Mouse (Mus musculus): Measurements from ENCODE around the gene 2610301B20Rik. TPM values are rescaled to one million over a fixed set of nuclear protein-coding genes. Genes with fewer than 3 reads are reported as not detected.
"Not testable (repeated sequence)": the region's sequence is repeated elsewhere in the genome, so short reads cannot be mapped to it uniquely, and the experiment has no call there.

The 2610301B20Rik gene
- total and polyA plus RNA-seq, 2 experiments from 2014 or later: 28.6 to 37.0 TPM

DNA sequence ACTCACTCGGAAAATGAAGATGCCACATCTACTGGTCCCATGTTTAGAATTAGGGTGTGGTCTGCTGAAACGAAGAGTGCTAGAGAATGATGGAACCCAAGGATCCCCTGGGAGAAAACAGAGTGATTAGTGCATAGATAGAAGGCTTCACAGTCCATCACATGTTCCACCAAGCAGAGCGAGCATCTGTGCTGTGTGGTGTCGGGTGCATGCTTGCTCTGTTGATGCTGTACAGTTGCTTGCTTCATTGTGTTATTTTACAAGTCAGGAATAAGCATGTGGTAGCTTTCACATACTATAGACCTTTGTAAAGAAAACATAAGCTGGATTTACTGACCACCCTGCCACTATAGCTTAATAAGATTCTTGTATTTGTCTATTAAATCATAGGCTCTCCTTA is 22.0 kb downstream of the 2610301B20Rik start:
- Histone ChIP-seq H3K27ac (ENCODE audit: low read depth, low read length) (no peak overlapping the region), H3K4me2 (ENCODE audit: low read depth, low read length, poor library complexity, severe bottlenecking) (no peak overlapping the region), H3K4me3 (ENCODE audit: low read depth, low read length) (no peak overlapping the region), H3K27me3 (ENCODE audit: insufficient read depth, low read length) (no peaks in the 10 kb centered on the region), H3K4me1 (ENCODE audit: insufficient read depth, low read length) (no peaks in the 10 kb centered on the region), H3K9ac (replicated peaks; ENCODE audit: low read length, poor library complexity, severe bottlenecking) (no peak overlapping the region), H3K36me3 (ENCODE audit: insufficient read depth, low read length) (peaks cover 11% of the 10 kb centered on the region; the same call in 1 of the 2 replicates), H3K9me3 (ENCODE audit: low read length) (no peaks in the 10 kb centered on the region)
- DNase-seq (ENCODE audit: low spot score) (no peak), ATAC-seq (ENCODE audit: low FRiP score) (no peak)
- TF ChIP-seq CTCF (IDR thresholded peaks at IDR 0.05): no peak
- 87% methylated on average over 4 of the region's 4 CpGs for WGBS

DNA sequence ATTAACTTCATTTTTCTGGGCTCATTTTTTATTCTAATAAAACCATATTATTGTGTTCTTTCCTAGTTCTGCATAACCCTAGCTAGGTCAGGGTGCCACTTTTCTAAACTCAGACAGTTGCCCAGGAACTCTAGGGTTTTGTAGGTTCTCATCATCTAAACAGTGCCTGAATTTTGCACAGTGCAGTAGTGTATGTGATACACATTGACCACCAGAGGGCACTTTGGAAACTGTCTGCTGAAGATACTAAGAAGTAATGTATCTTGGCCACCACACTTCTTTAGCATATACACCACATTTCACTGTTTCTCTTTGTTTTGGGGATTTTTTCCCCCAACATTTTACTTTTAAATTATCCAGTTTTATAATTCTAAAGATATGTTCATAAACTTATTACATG is 22.6 kb downstream of the 2610301B20Rik start:
- H3K4me1 ChIP-seq (ENCODE audit: insufficient read depth, low read length): no peaks in the 10 kb centered on the region
- no peaks in the 10 kb centered on the region for H3K9me3 ChIP-seq (ENCODE audit: low read length)
- H3K4me2 ChIP-seq (ENCODE audit: low read depth, low read length, poor library complexity, severe bottlenecking): no peak overlapping the region
- no peak overlapping the region for H3K9ac ChIP-seq (replicated peaks; ENCODE audit: low read length, poor library complexity, severe bottlenecking)
- H3K27ac ChIP-seq (ENCODE audit: low read depth, low read length): no peak overlapping the region
- DNase-seq (ENCODE audit: low spot score): peak; percentile 90
- ATAC-seq (ENCODE audit: low FRiP score): peak; percentile 73; the same call in 1 of the 2 replicates
- no peaks in the 10 kb centered on the region for H3K27me3 ChIP-seq (ENCODE audit: insufficient read depth, low read length)
- H3K36me3 ChIP-seq (ENCODE audit: insufficient read depth, low read length): peaks cover 11% of the 10 kb centered on the region; the same call in 1 of the 2 replicates
- no peak overlapping the region for H3K4me3 ChIP-seq (ENCODE audit: low read depth, low read length)
- TF ChIP-seq CTCF (IDR thresholded peaks at IDR 0.05): peak; percentile 86

DNA sequence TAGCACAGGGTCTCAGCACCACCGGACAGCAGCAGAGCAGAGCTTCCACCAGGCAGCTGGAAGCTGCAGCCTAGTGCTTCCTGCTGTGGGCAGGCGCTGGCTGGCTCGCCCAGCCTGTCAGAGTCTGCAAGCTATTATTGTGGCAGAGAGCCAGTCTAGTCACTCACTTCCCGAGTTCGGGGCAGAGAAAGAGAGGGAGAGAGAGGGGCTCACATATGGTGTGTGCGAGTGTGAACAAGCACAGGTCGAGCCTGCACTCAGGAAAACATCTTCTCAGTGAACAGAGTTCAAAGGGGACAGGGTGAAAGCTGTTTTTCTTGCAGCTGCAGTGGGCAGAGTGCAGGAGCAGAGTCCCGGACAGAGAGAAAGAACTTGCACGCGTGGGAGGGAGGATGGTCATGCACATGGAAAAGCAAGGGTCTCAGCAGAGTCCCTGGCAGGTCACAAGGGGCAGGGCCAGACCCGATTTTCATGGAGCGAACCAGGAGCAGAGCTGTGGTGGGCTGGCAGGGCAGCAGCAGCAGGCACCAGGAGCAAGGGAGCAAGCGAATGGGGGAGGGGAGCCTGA is 31.0 kb downstream of the 2610301B20Rik start:
- no peaks in the 10 kb centered on the region for H3K9me3 ChIP-seq (ENCODE audit: low read length)
- no peak for TF ChIP-seq CTCF (IDR thresholded peaks at IDR 0.05)
- DNase-seq (ENCODE audit: low spot score) (peak; percentile 32), ATAC-seq (ENCODE audit: low FRiP score) (no peak)
- no peak overlapping the region for H3K27ac ChIP-seq (ENCODE audit: low read depth, low read length)
- 7% methylated on average over 13 of the region's 13 CpGs for WGBS
- H3K9ac ChIP-seq (replicated peaks; ENCODE audit: low read length, poor library complexity, severe bottlenecking): no peak overlapping the region
- no peak overlapping the region for H3K4me2 ChIP-seq (ENCODE audit: low read depth, low read length, poor library complexity, severe bottlenecking)
- H3K36me3 ChIP-seq (ENCODE audit: insufficient read depth, low read length): no peaks in the 10 kb centered on the region
- no peaks in the 10 kb centered on the region for H3K4me1 ChIP-seq (ENCODE audit: insufficient read depth, low read length)
- no peak overlapping the region for H3K4me3 ChIP-seq (ENCODE audit: low read depth, low read length)
- no peaks in the 10 kb centered on the region for H3K27me3 ChIP-seq (ENCODE audit: insufficient read depth, low read length)

DNA sequence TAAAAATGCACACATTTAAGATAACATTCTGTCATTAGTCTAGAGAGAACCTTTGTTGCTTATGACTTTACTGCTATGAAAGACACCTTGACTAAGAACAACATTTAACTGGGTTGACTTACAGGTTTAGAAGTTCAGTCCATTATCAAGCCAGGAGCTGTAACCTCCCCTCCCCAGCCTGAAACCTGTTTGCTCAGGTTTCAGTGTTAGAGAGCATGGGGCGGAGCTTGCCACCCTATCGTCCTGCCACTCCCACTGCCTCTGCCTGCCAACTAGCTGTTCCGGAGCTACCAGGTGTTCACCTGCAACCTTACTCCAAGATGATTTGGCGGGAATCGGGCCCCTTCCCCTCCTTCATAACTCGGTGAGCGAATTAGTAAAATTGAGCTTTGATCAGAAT is 37.1 kb downstream of the 2610301B20Rik start:
- not testable (repeated sequence) for H3K9ac ChIP-seq (replicated peaks; ENCODE audit: low read length, poor library complexity, severe bottlenecking); ATAC-seq (ENCODE audit: low FRiP score); H3K27ac ChIP-seq (ENCODE audit: low read depth, low read length); DNase-seq (ENCODE audit: low spot score); H3K4me1 ChIP-seq (ENCODE audit: insufficient read depth, low read length); H3K27me3 ChIP-seq (ENCODE audit: insufficient read depth, low read length); H3K4me2 ChIP-seq (ENCODE audit: low read depth, low read length, poor library complexity, severe bottlenecking); H3K9me3 ChIP-seq (ENCODE audit: low read length); H3K36me3 ChIP-seq (ENCODE audit: insufficient read depth, low read length); H3K4me3 ChIP-seq (ENCODE audit: low read depth, low read length)
- 61% methylated on average over 7 of the region's 7 CpGs for WGBS

DNA sequence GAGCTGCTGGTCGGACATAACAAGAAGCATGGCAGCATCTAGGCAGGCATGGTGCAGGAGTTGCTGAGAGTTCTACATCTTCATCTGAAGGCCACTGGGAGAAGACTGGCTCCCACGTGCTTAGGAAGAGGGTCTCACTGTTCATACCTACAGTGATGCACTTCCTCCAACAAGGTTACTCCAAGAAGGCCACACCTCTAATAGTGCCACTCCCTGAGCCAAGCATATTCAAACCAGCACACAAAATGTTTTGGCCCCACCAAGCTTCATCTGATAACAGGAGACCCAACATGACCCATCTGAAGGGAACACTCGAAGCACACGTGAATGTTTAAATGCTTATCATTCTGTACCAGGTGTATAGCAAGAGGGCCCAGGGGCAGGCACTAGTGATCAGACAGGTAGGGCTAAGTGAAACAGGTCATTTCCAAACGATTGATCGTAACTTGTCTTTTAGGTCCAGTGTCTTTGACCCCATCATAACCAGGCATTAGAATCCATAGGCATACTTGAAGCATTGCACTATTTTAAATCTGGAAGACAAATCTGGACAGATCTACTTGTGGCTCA is 37.7 kb downstream of the 2610301B20Rik start:
- no peaks in the 10 kb centered on the region for H3K36me3 ChIP-seq (ENCODE audit: insufficient read depth, low read length)
- H3K27me3 ChIP-seq (ENCODE audit: insufficient read depth, low read length): no peaks in the 10 kb centered on the region
- WGBS: 79% methylated on average over 6 of the region's 6 CpGs
- H3K4me3 ChIP-seq (ENCODE audit: low read depth, low read length): no peak overlapping the region
- ATAC-seq (ENCODE audit: low FRiP score) (peak; percentile 51; the same call in 1 of the 2 replicates), DNase-seq (ENCODE audit: low spot score) (no peak)
- no peak for TF ChIP-seq CTCF (IDR thresholded peaks at IDR 0.05)
- H3K9me3 ChIP-seq (ENCODE audit: low read length): no peaks in the 10 kb centered on the region
- no peak overlapping the region for H3K4me2 ChIP-seq (ENCODE audit: low read depth, low read length, poor library complexity, severe bottlenecking)
- H3K27ac ChIP-seq (ENCODE audit: low read depth, low read length): no peak overlapping the region
- no peaks in the 10 kb centered on the region for H3K4me1 ChIP-seq (ENCODE audit: insufficient read depth, low read length)
- no peak overlapping the region for H3K9ac ChIP-seq (replicated peaks; ENCODE audit: low read length, poor library complexity, severe bottlenecking)

DNA sequence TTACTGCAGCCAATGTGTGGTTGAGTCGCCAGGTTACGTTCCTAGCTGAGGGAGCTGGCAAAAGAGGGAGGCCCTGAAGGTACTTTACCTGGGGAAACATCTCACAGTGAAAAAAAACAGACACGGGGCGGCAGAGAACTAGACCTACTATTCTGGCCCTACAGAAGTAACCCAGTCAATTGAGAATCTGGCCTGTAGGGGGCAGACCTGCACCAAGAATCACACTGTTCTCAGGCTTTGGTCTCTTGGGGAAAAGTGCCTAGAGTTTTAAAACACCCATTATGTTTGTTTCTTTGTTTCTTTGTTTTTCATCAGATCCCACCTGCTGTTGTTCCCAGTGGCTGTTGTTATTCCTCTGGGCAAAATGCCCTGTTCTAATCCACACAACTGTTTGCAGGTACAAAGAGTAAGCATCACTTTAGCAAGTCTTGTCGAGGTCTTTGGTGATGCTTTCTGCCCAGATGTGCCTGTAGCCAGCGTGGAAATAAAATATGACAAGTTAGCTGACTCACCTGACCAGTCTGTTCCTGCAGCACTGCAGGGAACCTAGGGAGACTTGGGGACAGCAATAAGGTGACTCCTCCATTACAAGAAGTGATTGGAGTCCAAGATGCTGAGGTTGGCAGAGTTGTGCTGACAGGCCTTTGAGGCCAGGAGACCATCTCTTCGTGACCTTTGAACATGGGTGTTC is 38.5 kb downstream of the 2610301B20Rik start:
- Histone ChIP-seq H3K9ac (replicated peaks; ENCODE audit: low read length, poor library complexity, severe bottlenecking) (no peak overlapping the region), H3K27me3 (ENCODE audit: insufficient read depth, low read length) (no peaks in the 10 kb centered on the region), H3K27ac (ENCODE audit: low read depth, low read length) (no peak overlapping the region), H3K4me2 (ENCODE audit: low read depth, low read length, poor library complexity, severe bottlenecking) (no peak overlapping the region), H3K4me1 (ENCODE audit: insufficient read depth, low read length) (no peaks in the 10 kb centered on the region), H3K9me3 (ENCODE audit: low read length) (no peaks in the 10 kb centered on the region), H3K4me3 (ENCODE audit: low read depth, low read length) (no peak overlapping the region), H3K36me3 (ENCODE audit: insufficient read depth, low read length) (no peaks in the 10 kb centered on the region)
- peak; percentile 88 for TF ChIP-seq CTCF (IDR thresholded peaks at IDR 0.05)
- WGBS: 21% methylated on average over 7 of the region's 7 CpGs
- ATAC-seq (ENCODE audit: low FRiP score) (peak; percentile 87), DNase-seq (ENCODE audit: low spot score) (peak; percentile 93)

All from midbrain, postnatal 0 days (tissue).